Mouse (Mus musculus) layer of hippocampus, adult 9-10 months (tissue): ENCODE measurements around the gene Gpr152.
A peak's percentile ranks its signal among the peaks of the same experiment; 100 is the strongest.

Source experiments
- DNase-seq: peaks from one replicate; pipeline ENCODE4 v3.0.0; 2022; ENCODE audit warnings: low spot score

Gpr152 gene

DNA sequence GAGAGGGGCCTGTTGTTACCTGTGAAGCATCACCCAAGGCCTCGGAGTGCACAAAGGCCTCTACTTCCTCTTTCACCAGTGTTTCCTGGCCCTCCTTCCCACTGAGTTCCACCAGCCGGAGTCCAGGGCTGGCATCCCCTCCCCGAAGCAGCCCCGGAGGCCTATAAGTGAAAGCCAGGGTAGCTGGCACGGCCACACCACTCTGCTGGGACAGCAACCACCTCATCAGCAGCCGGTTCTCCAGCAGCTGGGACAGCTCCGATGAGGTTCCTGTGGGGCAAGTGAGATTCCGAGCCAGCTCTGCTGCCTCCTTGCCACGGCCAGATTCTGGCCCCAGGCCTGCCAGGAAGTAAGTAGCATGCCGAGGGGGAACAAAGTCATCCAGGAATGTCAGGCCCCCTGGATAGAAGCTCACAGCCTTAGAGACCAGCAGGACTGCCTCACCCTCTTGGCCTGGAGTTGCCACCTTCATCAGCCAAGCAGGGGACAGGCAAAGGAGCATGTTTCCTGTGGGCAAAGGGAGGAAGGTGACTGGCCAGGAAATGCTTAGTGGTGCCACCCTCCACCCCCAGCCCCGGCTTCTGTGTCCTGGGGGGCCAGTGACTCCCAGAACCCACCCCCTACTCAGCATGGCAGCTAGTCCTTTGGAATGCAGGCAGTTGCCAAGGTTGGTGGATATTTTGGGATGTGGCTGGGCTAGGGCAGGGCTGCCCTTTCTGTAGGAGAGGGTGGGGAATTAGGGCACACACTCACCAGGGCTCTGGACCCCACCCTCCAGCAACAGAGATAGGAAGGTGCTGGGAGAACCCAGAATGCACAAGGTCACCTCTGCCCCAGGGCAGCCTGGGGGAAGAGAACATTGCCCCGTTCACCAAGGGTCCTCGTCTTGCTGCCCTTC, 32.1 kb downstream of the Gpr152 start:
- DNase-seq, result no peak

GRCm38 (mm10) chr19:4172925-4173324, 33.3 kb downstream of the Gpr152 start:
- no peak for DNase-seq

- DNase-seq, result no peak
Measured at GRCm38 (mm10) chr19:4175368-4175947, 35.9 kb downstream of the Gpr152 start, which contains the start of gene Carns1. TSS of gene Carns1 (minus strand) at chr19:4175479.

- no peak for DNase-seq
Measured at GRCm38 (mm10) chr19:4180411-4180810, 40.8 kb downstream of the Gpr152 start.

DNA sequence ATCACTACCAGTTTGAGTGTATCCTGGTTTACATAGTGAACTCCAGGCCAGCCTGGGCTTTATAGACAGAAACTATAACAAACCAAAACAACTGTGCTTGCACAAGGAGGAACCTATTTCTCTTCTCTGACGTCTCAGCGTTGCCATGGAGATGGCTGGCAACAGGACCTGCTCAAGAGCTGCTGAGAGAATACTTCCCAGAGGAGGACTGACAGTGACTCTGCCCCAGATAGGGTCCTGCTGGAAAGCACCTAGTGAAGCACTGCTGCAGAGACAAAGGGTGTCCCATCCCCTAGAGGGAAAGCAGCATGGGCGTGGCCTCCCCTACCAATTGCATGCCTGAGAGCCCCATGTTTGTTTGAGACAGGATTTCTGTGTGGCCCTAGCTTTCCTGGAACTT, 42.3 kb downstream of the Gpr152 start:
- no peak for DNase-seq

DNA sequence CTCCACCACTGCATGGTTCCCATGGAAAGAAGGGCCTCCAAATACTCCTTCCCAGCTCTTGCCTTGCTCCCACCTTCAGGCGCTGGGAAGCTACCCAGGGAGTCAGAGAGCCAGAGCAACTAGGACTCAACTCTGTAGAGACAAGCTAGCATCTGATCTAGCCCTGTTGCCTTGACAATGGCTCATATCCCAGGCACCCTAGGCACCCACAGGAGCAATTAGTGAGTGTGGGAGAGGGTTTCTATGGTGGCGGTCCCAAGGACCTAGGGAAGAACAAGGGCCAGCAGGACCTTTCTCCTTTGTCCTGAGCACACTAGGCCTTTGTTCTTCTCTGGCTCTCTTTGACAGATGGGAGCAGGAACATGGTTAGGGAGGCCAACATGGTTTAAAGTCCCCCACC, 44.1 kb downstream of the Gpr152 start:
- no peak for DNase-seq

GRCm38 (mm10) chr19:4184976-4185975, 45.7 kb downstream of the Gpr152 start:
- no peak for DNase-seq

DNA sequence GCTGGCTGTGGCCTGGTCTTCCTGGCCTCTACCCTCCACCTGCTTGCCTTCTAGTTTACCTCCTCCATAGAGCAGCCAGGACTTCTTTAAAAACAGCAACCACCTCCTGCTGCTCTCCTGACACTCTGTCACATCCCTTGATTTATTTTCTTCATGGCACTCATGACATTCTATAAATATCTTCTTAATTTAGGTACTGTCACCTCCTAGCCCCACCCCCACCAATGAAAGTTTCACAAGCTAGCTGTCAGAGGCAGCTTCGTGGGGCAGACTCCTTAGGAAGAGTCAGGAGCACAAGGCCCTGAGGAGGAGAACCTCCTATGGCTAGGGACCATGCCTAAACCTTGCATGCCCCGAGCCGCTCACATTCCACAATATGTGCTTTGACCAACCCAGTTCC, 47.7 kb downstream of the Gpr152 start:
- no peak for DNase-seq

GRCm38 (mm10) chr19:4189051-4189620, 49.5 kb downstream of the Gpr152 start:
- DNase-seq, result no peak

GRCm38 (mm10) chr19:4190831-4191334, 51.3 kb downstream of the Gpr152 start, which contains the start of gene Tbc1d10c:
TSS of gene Tbc1d10c (minus strand) at chr19:4191284.
- no peak for DNase-seq

DNA sequence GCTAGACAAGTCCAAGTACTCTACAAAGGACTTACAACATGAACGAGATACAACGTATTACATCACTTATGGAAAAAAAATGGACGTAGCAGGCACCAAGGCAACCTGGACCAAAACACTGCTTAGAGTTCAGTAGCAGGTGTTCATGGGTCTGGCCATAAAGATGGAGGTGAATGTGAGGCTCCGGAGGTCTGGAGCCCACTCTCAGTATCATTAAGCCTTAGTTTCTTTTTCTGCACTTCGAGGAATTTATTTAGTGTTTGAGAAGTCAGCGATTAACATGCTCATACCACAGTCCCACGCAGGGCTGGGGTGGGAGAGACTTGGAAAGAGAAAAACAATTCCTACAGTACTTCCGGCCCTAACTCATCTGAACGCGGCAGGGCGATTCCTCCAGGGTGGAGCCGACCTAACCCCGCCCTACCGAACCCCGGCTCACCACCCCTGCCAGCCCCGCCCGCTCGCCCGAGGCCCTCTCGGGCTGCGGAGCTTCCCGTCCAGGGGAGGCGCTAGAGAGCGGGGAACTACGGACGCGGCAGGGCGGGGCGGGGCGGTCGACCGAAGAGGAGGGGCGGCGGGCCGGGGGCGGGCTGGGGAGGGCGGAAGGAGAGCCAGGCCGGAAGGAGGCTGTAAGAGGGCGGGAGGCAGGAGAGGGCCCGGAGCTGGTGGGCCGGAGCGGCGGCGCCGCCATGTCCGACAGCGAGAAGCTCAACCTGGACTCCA, 52.1 kb downstream of the Gpr152 start, which contains the start of gene Ppp1ca:
Gene Ppp1ca, plus strand, starts transcription at position 538 of the 723 bp plus-strand sequence.
- peak; percentile 77 for DNase-seq

- no peak for DNase-seq
Measured at GRCm38 (mm10) chr19:4192251-4192985, 52.8 kb downstream of the Gpr152 start.

DNA sequence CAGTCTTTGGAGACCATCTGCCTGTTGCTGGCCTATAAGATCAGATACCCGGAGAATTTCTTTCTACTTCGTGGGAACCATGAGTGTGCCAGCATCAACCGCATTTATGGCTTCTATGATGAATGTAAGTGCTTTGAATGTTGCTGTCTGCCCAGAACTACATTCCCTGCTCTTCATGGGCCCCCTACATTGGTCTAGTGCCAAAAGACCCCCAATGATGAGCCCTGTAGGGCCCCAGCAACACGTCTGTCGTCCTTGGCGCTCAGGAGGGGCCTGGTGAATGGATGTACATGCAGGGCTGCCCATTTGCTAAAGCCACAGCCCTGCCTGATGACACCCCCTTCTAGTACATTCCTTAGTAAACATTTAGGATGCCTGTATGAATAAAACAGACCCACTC, 53.5 kb downstream of the Gpr152 start:
- DNase-seq, result no peak

GRCm38 (mm10) chr19:4194021-4194724, 54.6 kb downstream of the Gpr152 start:
- DNase-seq, result no peak

DNA sequence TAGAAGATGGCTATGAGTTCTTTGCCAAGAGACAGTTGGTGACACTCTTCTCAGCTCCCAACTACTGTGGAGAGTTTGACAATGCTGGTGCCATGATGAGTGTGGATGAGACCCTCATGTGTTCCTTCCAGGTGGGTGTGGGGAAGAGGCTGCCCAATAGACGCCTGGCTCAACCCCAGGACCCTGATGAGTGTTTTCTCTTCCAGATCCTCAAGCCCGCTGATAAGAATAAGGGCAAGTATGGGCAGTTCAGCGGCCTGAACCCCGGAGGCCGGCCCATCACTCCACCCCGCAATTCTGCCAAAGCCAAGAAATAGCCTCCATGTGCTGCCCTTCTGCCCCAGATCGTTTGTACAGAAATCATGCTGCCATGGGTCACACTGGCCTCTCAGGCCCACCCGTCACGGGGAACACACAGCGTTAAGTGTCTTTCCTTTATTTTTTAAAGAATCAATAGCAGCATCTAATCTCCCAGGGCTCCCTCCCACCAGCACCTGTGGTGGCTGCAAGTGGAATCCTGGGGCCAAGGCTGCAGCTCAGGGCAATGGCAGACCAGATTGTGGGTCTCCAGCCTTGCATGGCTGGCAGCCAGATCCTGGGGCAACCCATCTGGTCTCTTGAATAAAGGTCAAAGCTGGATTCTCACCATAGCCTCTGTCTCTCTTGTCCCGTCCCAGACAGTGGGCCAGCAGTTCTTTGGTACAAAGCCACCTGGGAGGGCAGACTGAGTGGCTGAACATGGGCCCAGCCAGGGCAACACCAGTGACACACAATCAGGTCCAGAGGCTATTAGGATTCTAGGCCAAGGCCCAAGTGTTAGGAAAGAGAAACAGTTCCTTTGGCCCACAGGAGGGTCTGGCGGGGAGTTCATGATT, 55.4 kb downstream of the Gpr152 start:
- DNase-seq, result no peak
